8 mouse cellular contexts compared by ENCODE assay signal in genomic region chr10:93640521-93640952, GRCm38 (mm10). TPM values are rescaled to one million over a fixed set of nuclear protein-coding genes. Genes with fewer than 3 reads are reported as not detected.
DNase-seq lines count a peak whose midpoint lies in the region; ATAC-seq and TF ChIP-seq lines count a peak whose summit lies in the region.

TSS of gene Ntn4 (plus strand) at chr10:93640681.

- H3K27ac ChIP-seq in kidney, postnatal 0 days: no peak within 1 kb of the TSS; the same call in 1 of the 2 replicates
- H3K27ac ChIP-seq in limb, embryonic 13.5 days: 0 out of 2 replicates have a peak within 1 kb of the TSS, but pooled peaks have one; percentile 6
- H3K27ac ChIP-seq in stomach, embryonic 16.5 days (ENCODE audit: low read length): no peak within 1 kb of the TSS

- ATAC-seq in kidney, postnatal 0 days (replicated peaks; ENCODE audit: low FRiP score, low read depth): peak; percentile 22; the same call in 1 of the 2 replicates
- no peak for ATAC-seq in limb, embryonic 13.5 days (ENCODE audit: low FRiP score, low read depth)
- peak; percentile 31; the same call in 1 of the 2 replicates for ATAC-seq in stomach, embryonic 16.5 days (ENCODE audit: insufficient read depth, low FRiP score)

- H3K36me3 ChIP-seq in kidney, postnatal 0 days (ENCODE audit: insufficient read depth, low read length): no peaks in the 10 kb centered on the region
- 0 out of 2 replicates have a peak, but pooled peaks cover 3% of the 10 kb centered on the region for H3K36me3 ChIP-seq in limb, embryonic 13.5 days
- H3K36me3 ChIP-seq in stomach, embryonic 16.5 days (ENCODE audit: control insufficient read depth, insufficient read depth, low read length): no peaks in the 10 kb centered on the region

- no peak for DNase-seq in kidney, postnatal 0 days (ENCODE audit: low spot score)
- DNase-seq in kidney, postnatal 4 days: no peak
- DNase-seq in adrenal gland, postnatal 36 days: no peak
- no peak for DNase-seq in heart, adult 8-10 months (ENCODE audit: low spot score)
- no peak for DNase-seq in cerebellum, postnatal 14 days
- no peak for DNase-seq in retina, postnatal 1 day

- WGBS in kidney, postnatal 0 days: 5% methylated on average over 30 of the region's 30 CpGs
- 5% methylated on average over 12 of the region's 30 CpGs for WGBS in limb, embryonic 13.5 days
- 6% methylated on average over 18 of the region's 30 CpGs for WGBS in stomach, embryonic 16.5 days

- peak within 1 kb of the TSS; percentile 75 for H3K9ac ChIP-seq in kidney, postnatal 0 days (ENCODE audit: low read depth, low read length)
- H3K9ac ChIP-seq in limb, embryonic 13.5 days: peak within 1 kb of the TSS; percentile 86
- peak within 1 kb of the TSS; percentile 78 for H3K9ac ChIP-seq in stomach, embryonic 16.5 days (ENCODE audit: low read length)

- H3K4me2 ChIP-seq in kidney, postnatal 0 days (ENCODE audit: low read length): peak within 1 kb of the TSS; percentile 90
- H3K4me2 ChIP-seq in limb, embryonic 13.5 days (replicated peaks): peak within 1 kb of the TSS; percentile 86
- H3K4me2 ChIP-seq in stomach, embryonic 16.5 days (ENCODE audit: low read depth, low read length): peak within 1 kb of the TSS; percentile 99

- no peaks in the 10 kb centered on the region for H3K9me3 ChIP-seq in kidney, postnatal 0 days (replicated peaks; ENCODE audit: low read length)
- no peaks in the 10 kb centered on the region for H3K9me3 ChIP-seq in limb, embryonic 13.5 days
- H3K9me3 ChIP-seq in stomach, embryonic 16.5 days (replicated peaks; ENCODE audit: control insufficient read depth, low read length): no peaks in the 10 kb centered on the region

- no peak for TF ChIP-seq CTCF in kidney, postnatal 0 days (IDR thresholded peaks at IDR 0.05; ENCODE audit: low read depth)

- H3K27me3 ChIP-seq in kidney, postnatal 0 days (ENCODE audit: insufficient read depth, low read length): 0 out of 2 replicates have a peak, but pooled peaks cover 2% of the 10 kb centered on the region
- peaks cover 54% of the 10 kb centered on the region for H3K27me3 ChIP-seq in limb, embryonic 13.5 days
- peaks cover 14% of the 10 kb centered on the region for H3K27me3 ChIP-seq in stomach, embryonic 16.5 days (ENCODE audit: control insufficient read depth, insufficient read depth, low read length)

- peak within 1 kb of the TSS; percentile 66 for H3K4me3 ChIP-seq in kidney, postnatal 0 days (replicated peaks; ENCODE audit: low read depth, low read length)
- peak within 1 kb of the TSS; percentile 80 for H3K4me3 ChIP-seq in limb, embryonic 13.5 days
- peak within 1 kb of the TSS; percentile 70 for H3K4me3 ChIP-seq in stomach, embryonic 16.5 days (replicated peaks; ENCODE audit: low read length)

- H3K4me1 ChIP-seq in kidney, postnatal 0 days (replicated peaks; ENCODE audit: insufficient read depth, low read length): 0 out of 2 replicates have a peak, but pooled peaks cover 3% of the 10 kb centered on the region
- H3K4me1 ChIP-seq in limb, embryonic 13.5 days: peaks cover 22% of the 10 kb centered on the region
- H3K4me1 ChIP-seq in stomach, embryonic 16.5 days (ENCODE audit: control insufficient read depth, insufficient read depth, low read length): peaks cover 15% of the 10 kb centered on the region

RNA-seq across cellular contexts. Expression of gene Ntn4, which starts in this region (rescaled TPM):
- polyA plus RNA-seq in kidney, postnatal 0 days (2015; fragmentation: Nextera tagmentation; extraction: Ambion mirVana): 1.1 and 1.4 TPM in 2 replicates
- 10 to 100 TPM; 14.7 to 15.2 TPM for total RNA-seq in adrenal gland, postnatal 36 days (2021)
- total RNA-seq in heart, adult 8-10 months (2022): 10 to 100 TPM; 11.0 to 15.5 (median 11.9) TPM
- polyA plus RNA-seq in limb, embryonic 13.5 days (2015; fragmentation: Nextera tagmentation; extraction: Ambion mirVana): 0.74 and 0.87 TPM in 2 replicates
- polyA plus RNA-seq in stomach, embryonic 16.5 days (2015; fragmentation: Nextera tagmentation; extraction: Ambion mirVana): 0.39 and 0.74 TPM in 2 replicates

Comparison
In these comparisons a context has a peak if more than half of its experiments do, and no peak if none do; other contexts are left out.
1. Peak in ATAC-seq, H3K4me3 ChIP-seq, H3K9ac ChIP-seq and H3K4me2 ChIP-seq in stomach, embryonic 16.5 days; RNA of the gene not detected or under 1 TPM.